Mouse (Mus musculus) MEL (cell line): ENCODE data around the gene Lypd6b. TPM values are rescaled to one million over a fixed set of nuclear protein-coding genes. Genes with fewer than 3 reads are reported as not detected.

Experiments used
- DNase-seq: peaks from one replicate; pipeline ENCODE4 v3.0.0; 2011; ENCODE audit warnings: low read depth, low spot score
- H3K27ac ChIP-seq: 2 replicates; pipeline ENCODE4 v1.5.1; 2012; ENCODE audit warnings: low read depth, mild to moderate bottlenecking, control low read depth, low read length, moderate library complexity; ENCODE audit not compliant: control insufficient read depth
- H3K27me3 ChIP-seq, 2 experiments: fragments of 150-350 bp in 1 of 2; sonication (generic) in 1 of 2; 2 replicates each; pipeline ENCODE4 v1.6.1; 2012; ENCODE audit warnings: low read length in 2 of 2, mild to moderate bottlenecking in 2 of 2, improper control_type of control experiment in 1 of 2, moderate library complexity in 1 of 2; ENCODE audit not compliant: insufficient read depth in 2 of 2, control insufficient read depth in 1 of 2
- H3K36me3 ChIP-seq, 2 experiments: 2 replicates each; pipeline ENCODE4 v1.6.1; 2012 to 2014; ENCODE audit warnings: low read length in 2 of 2, improper control_type of control experiment in 1 of 2, inconsistent platforms in 1 of 2, mild to moderate bottlenecking in 1 of 2; ENCODE audit not compliant: insufficient read depth in 2 of 2, control insufficient read depth in 1 of 2
- H3K4me1 ChIP-seq, 2 experiments: fragments of 150-350 bp in 1 of 2; sonication (generic) in 1 of 2; 2 replicates each; pipeline ENCODE4 v1.6.1; 2012; ENCODE audit warnings: low read length in 2 of 2, improper control_type of control experiment in 1 of 2, mild to moderate bottlenecking in 1 of 2; ENCODE audit not compliant: insufficient read depth in 2 of 2, control insufficient read depth in 1 of 2
- H3K4me3 ChIP-seq, 2 experiments: fragments of 150-350 bp in 1 of 2; sonication (generic) in 1 of 2; 2 replicates each; pipeline ENCODE4 v1.5.1; 2012; ENCODE audit warnings: low read depth in 2 of 2, low read length in 2 of 2, mild to moderate bottlenecking in 2 of 2, moderate library complexity in 2 of 2, control low read depth in 1 of 2, improper control_type of control experiment in 1 of 2; ENCODE audit not compliant: control insufficient read depth in 1 of 2, insufficient read depth in 1 of 2
- H3K79me2 ChIP-seq: 2 replicates; pipeline ENCODE4 v1.6.1; 2012; ENCODE audit warnings: mild to moderate bottlenecking, low read length, moderate library complexity; ENCODE audit not compliant: control insufficient read depth, poor library complexity, insufficient read depth
- H3K9ac ChIP-seq: 2 replicates; pipeline ENCODE4 v1.6.1; 2012; ENCODE audit warnings: low read depth, mild to moderate bottlenecking, control low read depth, low read length, moderate library complexity; ENCODE audit not compliant: control insufficient read depth, poor library complexity, severe bottlenecking
- H3K9me3 ChIP-seq: fragments of 150-350 bp; sonication (generic); replicated peaks from 2 replicates; pipeline ENCODE4 v1.6.1; 2012; ENCODE audit warnings: mild to moderate bottlenecking, low read length, improper control_type of control experiment, moderate library complexity; ENCODE audit not compliant: insufficient read depth
- CHD1 ChIP-seq: IDR thresholded peaks from 2 replicates; pipeline ENCODE4 v1.6.1; 2012; ENCODE audit warnings: low read depth, mild to moderate bottlenecking, inconsistent platforms, low read length, improper control_type of control experiment
- EP300 ChIP-seq, 2 experiments: IDR thresholded peaks; 2 replicates each; pipeline ENCODE4 v1.6.1; 2011; ENCODE audit warnings: improper control_type of control experiment in 2 of 2, low read length in 2 of 2, low read depth in 1 of 2, mild to moderate bottlenecking in 1 of 2
- GABPA ChIP-seq: IDR thresholded peaks from 2 replicates; pipeline ENCODE4 v1.6.1; 2012; ENCODE audit warnings: low read depth, mild to moderate bottlenecking, inconsistent platforms, low read length, improper control_type of control experiment, moderate library complexity
- JUND ChIP-seq: IDR thresholded peaks from 2 replicates; pipeline ENCODE4 v1.6.1; 2011; ENCODE audit warnings: low read depth, mild to moderate bottlenecking, improper control_type of control experiment, low read length
- MAFK ChIP-seq: IDR thresholded peaks from 2 replicates; pipeline ENCODE4 v1.6.1; 2011; ENCODE audit warnings: low read depth, mild to moderate bottlenecking, low read length, improper control_type of control experiment, borderline replicate concordance
- MAX ChIP-seq: IDR thresholded peaks from 2 replicates; pipeline ENCODE4 v1.6.1; 2011; ENCODE audit warnings: low read length, improper control_type of control experiment
- MEF2A ChIP-seq: IDR thresholded peaks from 2 replicates; pipeline ENCODE4 v1.6.1; 2014; ENCODE audit warnings: low read depth, mild to moderate bottlenecking, inconsistent platforms, low read length, improper control_type of control experiment; ENCODE audit not compliant: poor library complexity, insufficient replicate concordance, severe bottlenecking; ENCODE audit errors: extremely low read depth
- MXI1 ChIP-seq: IDR thresholded peaks from 2 replicates; pipeline ENCODE4 v1.6.1; 2011; ENCODE audit warnings: mild to moderate bottlenecking, low read depth, low read length, improper control_type of control experiment
- NELFE ChIP-seq: IDR thresholded peaks from 2 replicates; pipeline ENCODE4 v1.6.1; 2011; ENCODE audit warnings: low read depth, low read length, improper control_type of control experiment
- POLR2A ChIP-seq, 2 experiments: IDR thresholded peaks; 2 replicates each; pipeline ENCODE4 v1.6.1; 2011 to 2012; ENCODE audit warnings: low read length in 2 of 2, mild to moderate bottlenecking in 2 of 2, control low read depth in 1 of 2, improper control_type of control experiment in 1 of 2, low read depth in 1 of 2, moderate library complexity in 1 of 2; ENCODE audit not compliant: control insufficient read depth in 1 of 2, insufficient read depth in 1 of 2, poor library complexity in 1 of 2
- POLR2AphosphoS2 ChIP-seq: IDR thresholded peaks from 2 replicates; pipeline ENCODE4 v1.6.1; 2011; ENCODE audit warnings: low read length, improper control_type of control experiment
- POLR2AphosphoS5 ChIP-seq: IDR thresholded peaks from 2 replicates; pipeline ENCODE4 v1.6.1; 2012; ENCODE audit warnings: low read depth, borderline replicate concordance, mild to moderate bottlenecking, inconsistent platforms, low read length, moderate library complexity, mixed read lengths
- RAD21 ChIP-seq: IDR thresholded peaks from 2 replicates; pipeline ENCODE4 v1.6.1; 2011; ENCODE audit warnings: mild to moderate bottlenecking, low read depth, low read length, improper control_type of control experiment
- RCOR1 ChIP-seq: IDR thresholded peaks from 2 replicates; pipeline ENCODE4 v1.6.1; 2012; ENCODE audit warnings: low read depth, mild to moderate bottlenecking, inconsistent platforms, low read length, improper control_type of control experiment
- SIN3A ChIP-seq: IDR thresholded peaks from 2 replicates; pipeline ENCODE4 v1.6.1; 2012; ENCODE audit warnings: low read length, improper control_type of control experiment, inconsistent platforms
- UBTF ChIP-seq: IDR thresholded peaks from 2 replicates; pipeline ENCODE4 v1.6.1; 2012; ENCODE audit warnings: low read depth, mild to moderate bottlenecking, inconsistent platforms, low read length, improper control_type of control experiment, moderate library complexity, borderline replicate concordance; ENCODE audit not compliant: insufficient read depth
- USF2 ChIP-seq, 2 experiments: IDR thresholded peaks; 2 replicates each; pipeline ENCODE4 v1.6.1; 2011 to 2012; ENCODE audit warnings: improper control_type of control experiment in 2 of 2, low read length in 2 of 2, borderline replicate concordance in 1 of 2, inconsistent platforms in 1 of 2, low read depth in 1 of 2, mild to moderate bottlenecking in 1 of 2; ENCODE audit not compliant: insufficient read depth in 1 of 2
- ZC3H11A ChIP-seq: IDR thresholded peaks from 2 replicates; pipeline ENCODE4 v1.6.1; 2012; ENCODE audit warnings: low read depth, mild to moderate bottlenecking, inconsistent platforms, low read length, improper control_type of control experiment
- ZMIZ1 ChIP-seq: IDR thresholded peaks from 2 replicates; pipeline ENCODE4 v1.6.1; 2012; ENCODE audit warnings: low read depth, mild to moderate bottlenecking, inconsistent platforms, low read length, improper control_type of control experiment, moderate library complexity
- ZNF384 ChIP-seq: IDR thresholded peaks from 2 replicates; pipeline ENCODE4 v1.6.1; 2012; ENCODE audit warnings: low read depth, mild to moderate bottlenecking, inconsistent platforms, low read length, improper control_type of control experiment
- polyA plus RNA-seq, 2 experiments: library from polyadenylated mRNA; stranded (reverse) in 1 of 2; unstranded in 1 of 2; fragments of >175 nt in 1 of 2; fragments of >200 nt in 1 of 2; gene quantifications; 2 replicates each; pipeline versions ENCODE4 v1.2.1 to v1.2.4; 2012; ENCODE audit warnings: low replicate concordance in 2 of 2, low read depth in 1 of 2; ENCODE audit not compliant: insufficient read length in 2 of 2, insufficient read depth in 1 of 2, missing spikeins in 1 of 2
- total RNA-seq: library from RNA; depleted of rRNA; stranded (reverse); fragments of 300-350 nt; gene quantifications from 2 replicates; pipeline ENCODE4 v1.2.3, GENCODE M21; 2012

Lypd6b gene
- total and polyA plus RNA-seq, 3 experiments, result not detected

DNA sequence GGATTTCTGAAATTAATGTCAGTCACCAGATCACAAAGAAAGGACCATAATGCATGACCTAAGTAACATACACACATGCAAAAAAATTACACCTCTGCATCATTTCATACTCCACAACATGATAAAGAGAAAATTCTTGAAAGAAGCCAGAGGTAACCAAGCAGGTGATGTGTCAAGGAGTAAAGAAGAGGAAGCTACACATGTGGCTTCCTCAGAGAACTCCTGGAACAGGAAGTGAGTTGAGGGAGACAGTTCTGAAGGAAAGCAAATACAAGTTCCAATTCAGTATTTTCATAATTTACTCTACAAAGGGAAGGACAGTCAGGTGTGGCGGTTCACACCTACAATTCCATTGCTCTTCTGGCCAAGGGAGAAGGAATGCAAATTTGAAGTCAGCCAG lies 93.5 kb downstream of the Lypd6b start:
- Histone ChIP-seq H3K4me1 (no peaks in the 10 kb centered on the region), H3K36me3 (no peaks in the 10 kb centered on the region), H3K4me3 (no peak overlapping the region), H3K27me3 (no peaks in the 10 kb centered on the region), H3K27ac (no peak overlapping the region), H3K9ac (no peak overlapping the region), H3K9me3 (no peaks in the 10 kb centered on the region), H3K79me2 (no peaks in the 10 kb centered on the region)
- no peak for DNase-seq
- TF ChIP-seq MAFK, result no peak
- no peak for TF ChIP-seq POLR2A (IDR thresholded peaks at IDR 0.05; ENCODE audit: control insufficient read depth in 1 of 2, insufficient read depth in 1 of 2, low read depth in 1 of 2, low read length in 2 of 2, poor library complexity in 1 of 2)
- TF ChIP-seq ZC3H11A, result no peak
- no peak for TF ChIP-seq USF2 (IDR thresholded peaks at IDR 0.05; ENCODE audit: borderline replicate concordance in 1 of 2, insufficient read depth in 1 of 2, low read depth in 1 of 2, low read length in 2 of 2)
- TF ChIP-seq MAX, result no peak
- no peak for TF ChIP-seq CHD1
- no peak for TF ChIP-seq ZNF384
- TF ChIP-seq POLR2AphosphoS5, result no peak
- no peak for TF ChIP-seq RCOR1
- TF ChIP-seq JUND, result no peak
- no peak for TF ChIP-seq MXI1
- no peak for TF ChIP-seq UBTF
- no peak for TF ChIP-seq RAD21
- TF ChIP-seq NELFE, result no peak

DNA sequence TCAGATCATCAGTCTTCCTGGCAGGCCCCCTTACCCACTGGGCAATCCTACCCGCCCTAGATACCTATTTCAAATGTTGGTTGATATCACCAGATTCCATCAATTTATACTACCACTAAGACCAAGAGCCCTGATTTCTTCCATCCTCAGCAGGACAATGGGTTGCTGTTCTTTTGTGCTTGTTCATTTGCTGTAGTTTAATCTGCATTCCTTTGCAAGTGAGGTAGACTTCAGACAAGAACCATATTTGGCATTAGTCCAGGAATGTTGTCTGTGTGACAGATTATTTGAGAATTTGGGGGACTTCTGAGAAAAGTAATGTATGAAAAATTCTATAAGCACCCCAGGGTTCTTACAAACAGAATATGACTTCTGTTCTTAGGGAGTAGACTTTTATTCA lies 95.0 kb downstream of the Lypd6b start:
- Histone ChIP-seq H3K4me1 (no peaks in the 10 kb centered on the region), H3K27me3 (no peaks in the 10 kb centered on the region), H3K4me3 (no peak overlapping the region), H3K79me2 (no peaks in the 10 kb centered on the region), H3K9me3 (no peaks in the 10 kb centered on the region), H3K27ac (no peak overlapping the region), H3K9ac (no peak overlapping the region), H3K36me3 (no peaks in the 10 kb centered on the region)
- no peak for TF ChIP-seq POLR2AphosphoS2
- TF ChIP-seq SIN3A, result no peak
- no peak for TF ChIP-seq ZMIZ1
- TF ChIP-seq POLR2A (IDR thresholded peaks at IDR 0.05; ENCODE audit: control insufficient read depth in 1 of 2, insufficient read depth in 1 of 2, low read depth in 1 of 2, low read length in 2 of 2, poor library complexity in 1 of 2), result no peak
- no peak for TF ChIP-seq JUND
- TF ChIP-seq GABPA, result no peak
- TF ChIP-seq MEF2A, result no peak
- no peak for TF ChIP-seq EP300 (IDR thresholded peaks at IDR 0.05; ENCODE audit: low read depth in 1 of 2, low read length in 2 of 2)
- TF ChIP-seq POLR2AphosphoS5, result no peak
- no peak for TF ChIP-seq CHD1
- no peak for DNase-seq
